Mouse (Mus musculus) bone marrow macrophage, adult 2 months (primary cell): ENCODE data around the gene Ebp. TPM values are rescaled to one million over a fixed set of nuclear protein-coding genes. Genes with fewer than 3 reads are reported as not detected.

Source experiments
- H3K27ac ChIP-seq: 2 replicates; pipeline ENCODE4 v1.5.1; 2012; ENCODE audit warnings: low read depth, low read length; ENCODE audit not compliant: insufficient read depth
- H3K4me1 ChIP-seq: 2 replicates; pipeline ENCODE4 v1.6.1; 2012; ENCODE audit warnings: low read length; ENCODE audit not compliant: control insufficient read depth, insufficient read depth
- H3K4me3 ChIP-seq: 2 replicates; pipeline ENCODE4 v1.5.1; 2012; ENCODE audit warnings: mild to moderate bottlenecking, low read length, moderate library complexity; ENCODE audit not compliant: insufficient read depth
- CTCF ChIP-seq: IDR thresholded peaks from 2 replicates; pipeline ENCODE4 v1.5.1; 2012; ENCODE audit warnings: low read depth, mild to moderate bottlenecking, low read length, moderate library complexity
- POLR2A ChIP-seq: IDR thresholded peaks from 2 replicates; pipeline ENCODE4 v1.6.1; 2012; ENCODE audit warnings: mild to moderate bottlenecking, low read depth, low read length, borderline replicate concordance
- polyA plus RNA-seq: library from polyadenylated mRNA; stranded (reverse); fragments of >200 nt; gene quantifications from 2 replicates; pipeline ENCODE4 v1.2.4, GENCODE M21; 2012; ENCODE audit not compliant: missing spikeins, insufficient read depth, insufficient read length

The Ebp gene
- polyA plus RNA-seq, 1 experiment: 70.9 TPM

DNA sequence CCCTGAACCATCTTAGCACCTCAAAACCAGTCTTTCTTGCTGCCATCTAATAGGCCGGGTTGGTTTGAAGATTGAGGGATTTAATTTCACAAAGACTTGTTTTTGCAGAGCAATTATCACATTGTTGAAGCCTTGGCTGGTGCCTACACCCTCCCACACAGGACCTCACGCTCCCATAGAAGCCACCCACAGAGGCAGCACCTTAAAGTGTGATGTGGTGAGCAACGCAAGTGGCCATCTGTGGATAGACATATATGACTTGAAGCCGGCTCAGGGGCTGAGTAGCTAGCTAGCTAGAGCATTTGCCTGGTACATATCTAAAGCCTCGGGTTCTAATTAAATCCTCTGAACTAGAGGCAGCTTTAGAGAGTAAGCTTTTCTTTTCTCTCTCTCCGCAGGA lies 24.1 kb upstream of the Ebp start:
- TF ChIP-seq POLR2A: no peak
- TF ChIP-seq CTCF: no peak
- Histone ChIP-seq H3K27ac (no peak overlapping the region), H3K4me3 (no peak overlapping the region), H3K4me1 (no peaks in the 10 kb centered on the region)

DNA sequence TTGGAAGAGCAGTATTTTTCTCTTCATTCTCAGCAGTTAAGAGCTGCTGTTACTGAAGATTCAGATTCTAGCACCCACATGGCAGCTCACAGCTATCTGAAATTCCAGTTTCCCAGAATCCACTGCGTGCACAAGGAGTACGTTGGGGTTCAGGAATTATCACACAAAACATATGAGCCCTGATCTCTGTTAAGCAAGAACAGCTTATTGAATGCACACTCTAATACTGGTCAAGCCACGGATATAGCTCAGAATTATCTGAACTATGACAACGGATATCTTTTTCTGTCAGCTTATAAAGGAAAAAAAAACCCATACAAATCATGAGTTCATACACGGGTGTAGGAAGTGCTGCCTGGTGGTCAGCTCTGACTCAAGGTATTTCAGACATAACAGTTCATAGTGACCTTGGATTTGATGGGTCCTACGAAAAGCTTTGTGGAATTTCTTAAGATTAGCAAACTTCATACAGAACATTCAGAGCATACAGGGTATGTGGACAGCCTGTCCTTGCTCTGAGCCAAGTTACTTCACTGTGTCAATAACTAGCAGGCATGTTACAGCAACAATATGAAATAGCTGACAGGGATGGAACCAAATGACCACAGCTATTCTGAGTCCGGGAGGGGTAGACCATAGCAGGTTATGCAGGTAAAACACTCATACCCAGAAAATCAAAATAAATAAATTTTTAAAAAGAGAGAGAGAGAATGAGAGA lies 18.3 kb upstream of the Ebp start:
- no peak overlapping the region for H3K27ac ChIP-seq
- TF ChIP-seq POLR2A (no peak), CTCF (no peak)
- 0 out of 2 replicates have a peak, but pooled peaks cover 4% of the 10 kb centered on the region for H3K4me1 ChIP-seq
- no peak overlapping the region for H3K4me3 ChIP-seq

GRCm38 (mm10) chrX:8209720-8210119 lies 16.4 kb upstream of the Ebp start:
- TF ChIP-seq CTCF (no peak), POLR2A (no peak)
- Histone ChIP-seq H3K4me3 (no peak overlapping the region), H3K4me1 (0 out of 2 replicates have a peak, but pooled peaks cover 4% of the 10 kb centered on the region), H3K27ac (no peak overlapping the region)

DNA sequence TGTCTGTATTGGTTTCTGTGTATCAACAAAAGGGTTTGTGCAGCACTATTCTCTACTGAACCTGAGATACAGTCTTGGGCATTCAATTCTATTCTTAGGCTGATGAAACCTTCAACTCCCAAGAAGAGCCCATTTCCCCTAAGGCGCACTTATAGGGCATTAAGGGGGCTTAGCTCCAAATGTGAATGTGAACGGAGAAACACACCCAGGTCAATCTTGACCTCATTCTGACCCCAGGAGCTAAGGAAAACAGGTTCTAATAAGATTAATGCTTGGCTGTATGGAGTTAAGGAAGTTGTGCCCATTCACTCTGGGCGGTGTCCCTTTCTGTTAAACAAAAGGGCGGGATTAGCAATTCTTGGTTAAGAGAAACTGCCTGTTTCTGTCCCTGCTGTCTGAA lies 13.9 kb upstream of the Ebp start:
- Histone ChIP-seq H3K4me1 (0 out of 2 replicates have a peak, but pooled peaks cover 4% of the 10 kb centered on the region), H3K4me3 (no peak overlapping the region), H3K27ac (no peak overlapping the region)
- no peak for TF ChIP-seq CTCF
- no peak for TF ChIP-seq POLR2A

DNA sequence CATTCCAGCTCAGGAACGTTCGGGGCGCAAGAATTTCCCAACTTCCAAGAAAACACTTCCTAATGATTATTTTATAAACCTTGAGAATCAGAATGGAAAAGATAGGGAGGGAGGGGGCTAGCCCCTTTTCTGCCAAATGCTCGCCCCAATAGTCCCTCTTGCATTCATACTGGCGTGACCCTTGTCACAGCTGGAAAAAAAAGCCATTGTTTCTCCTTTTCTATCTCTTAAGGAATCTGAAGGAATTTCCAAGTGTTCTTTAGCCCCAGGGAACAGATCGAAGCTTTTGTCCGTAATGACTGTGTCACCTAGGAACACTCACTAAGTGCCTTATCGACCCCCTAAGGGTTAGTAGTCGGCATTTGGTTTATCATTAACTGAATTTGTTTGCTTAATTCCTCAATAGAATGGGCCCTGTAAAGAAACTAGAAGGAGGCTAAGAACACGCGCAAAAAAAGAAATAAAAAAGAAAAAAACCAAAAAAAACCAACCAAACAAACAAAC lies 13.4 kb upstream of the Ebp start:
- H3K4me3 ChIP-seq: peak overlapping the region; percentile 65
- TF ChIP-seq POLR2A (no peak), CTCF (no peak)
- H3K27ac ChIP-seq: no peak overlapping the region
- H3K4me1 ChIP-seq: 0 out of 2 replicates have a peak, but pooled peaks cover 4% of the 10 kb centered on the region

- no peak within 1 kb of the TSS for H3K27ac ChIP-seq
- H3K4me3 ChIP-seq: peak within 1 kb of the TSS; percentile 65
- H3K4me1 ChIP-seq: 0 out of 2 replicates have a peak, but pooled peaks cover 4% of the 10 kb centered on the region
- TF ChIP-seq CTCF (no peak), POLR2A (no peak)
Observed at GRCm38 (mm10) chrX:8206015-8206693, 12.8 kb upstream of the Ebp start, which contains the start of gene Porcn. Porcn (minus strand) TSS chrX:8206525.

GRCm38 (mm10) chrX:8205551-8205950 lies 12.2 kb upstream of the Ebp start:
- no peak for TF ChIP-seq POLR2A
- no peak for TF ChIP-seq CTCF
- 0 out of 2 replicates have a peak, but pooled peaks cover 4% of the 10 kb centered on the region for H3K4me1 ChIP-seq
- H3K27ac ChIP-seq: no peak overlapping the region
- H3K4me3 ChIP-seq: no peak overlapping the region; the same call in 1 of the 2 replicates

GRCm38 (mm10) chrX:8205088-8205487 lies 11.8 kb upstream of the Ebp start:
- H3K27ac ChIP-seq: no peak overlapping the region
- no peak for TF ChIP-seq CTCF
- no peak overlapping the region for H3K4me3 ChIP-seq
- 0 out of 2 replicates have a peak, but pooled peaks cover 4% of the 10 kb centered on the region for H3K4me1 ChIP-seq

- TF ChIP-seq POLR2A: no peak
- no peak for TF ChIP-seq CTCF
- Histone ChIP-seq H3K4me3 (no peak overlapping the region), H3K4me1 (0 out of 2 replicates have a peak, but pooled peaks cover 4% of the 10 kb centered on the region), H3K27ac (no peak overlapping the region)
Observed at GRCm38 (mm10) chrX:8204076-8204475, 10.8 kb upstream of the Ebp start.

- H3K4me3 ChIP-seq: no peak overlapping the region
- 0 out of 2 replicates have a peak, but pooled peaks cover 4% of the 10 kb centered on the region for H3K4me1 ChIP-seq
- TF ChIP-seq CTCF: no peak
- TF ChIP-seq POLR2A: no peak
- H3K27ac ChIP-seq: no peak overlapping the region
Observed at GRCm38 (mm10) chrX:8203105-8203504, 9.8 kb upstream of the Ebp start.
